Mouse (Mus musculus) heart, embryonic 12.5 days (tissue): ENCODE data around the gene Gm10037. TPM values are rescaled to one million over a fixed set of nuclear protein-coding genes. Genes with fewer than 3 reads are reported as not detected.
"Not testable (repeated sequence)": the region's sequence is repeated elsewhere in the genome, so short reads cannot be mapped to it uniquely, and the experiment has no call there.

Experiments used
- ATAC-seq: fragments of 200-750 bp; cut with Nextera tagmentation; 2 replicates; pipeline ENCODE4 v1.8.0; 2017; ENCODE audit warnings: moderate TSS enrichment, moderate library complexity; ENCODE audit not compliant: insufficient number of reproducible peaks, low FRiP score
- H3K27ac ChIP-seq: fragments of 300-500 bp; sonication (generic); 2 replicates; pipeline ENCODE4 v1.5.1; 2016; ENCODE audit warnings: mild to moderate bottlenecking, moderate library complexity; ENCODE audit not compliant: poor library complexity, severe bottlenecking
- H3K27me3 ChIP-seq: fragments of 300-500 bp; sonication (generic); replicated peaks from 2 replicates; pipeline ENCODE4 v1.6.1; 2016; ENCODE audit warnings: mild to moderate bottlenecking, moderate library complexity
- H3K36me3 ChIP-seq: fragments of 300-500 bp; sonication (generic); 2 replicates; pipeline ENCODE4 v1.6.1; 2016; ENCODE audit warnings: mild to moderate bottlenecking, moderate library complexity
- H3K4me1 ChIP-seq: fragments of 300-500 bp; sonication (generic); replicated peaks from 2 replicates; pipeline ENCODE4 v1.6.1; 2016; ENCODE audit warnings: mild to moderate bottlenecking
- H3K4me2 ChIP-seq: fragments of 300-500 bp; sonication (generic); 2 replicates; pipeline ENCODE4 v1.6.1; 2016; ENCODE audit warnings: mild to moderate bottlenecking, moderate library complexity
- H3K4me3 ChIP-seq: fragments of 300-500 bp; sonication (generic); 2 replicates; pipeline ENCODE4 v1.5.1; 2016; ENCODE audit warnings: mild to moderate bottlenecking
- H3K9ac ChIP-seq: fragments of 300-500 bp; sonication (generic); 2 replicates; pipeline ENCODE4 v1.6.1; 2016; ENCODE audit warnings: mild to moderate bottlenecking, moderate library complexity
- H3K9me3 ChIP-seq: fragments of 300-500 bp; sonication (generic); replicated peaks from 2 replicates; pipeline ENCODE4 v1.6.1; 2016; ENCODE audit warnings: mild to moderate bottlenecking, moderate library complexity
- WGBS: fragments of 180-500 bp; shearing (Covaris S2); methylation state at CpG from one replicate; pipeline ENCODE4 v1.1.7; 2016; 5-methylcytosine and 5-hydroxymethylcytosine counted together
- polyA plus RNA-seq: library from polyadenylated mRNA; unstranded; fragments of >200 nt; fragmentation: Nextera tagmentation; extraction: Ambion mirVana; gene quantifications from 2 replicates; pipeline ENCODE4 v1.2.1, GENCODE M21; 2016

The Gm10037 gene
- 0.64 and 1.5 TPM in 2 replicates for polyA plus RNA-seq

DNA sequence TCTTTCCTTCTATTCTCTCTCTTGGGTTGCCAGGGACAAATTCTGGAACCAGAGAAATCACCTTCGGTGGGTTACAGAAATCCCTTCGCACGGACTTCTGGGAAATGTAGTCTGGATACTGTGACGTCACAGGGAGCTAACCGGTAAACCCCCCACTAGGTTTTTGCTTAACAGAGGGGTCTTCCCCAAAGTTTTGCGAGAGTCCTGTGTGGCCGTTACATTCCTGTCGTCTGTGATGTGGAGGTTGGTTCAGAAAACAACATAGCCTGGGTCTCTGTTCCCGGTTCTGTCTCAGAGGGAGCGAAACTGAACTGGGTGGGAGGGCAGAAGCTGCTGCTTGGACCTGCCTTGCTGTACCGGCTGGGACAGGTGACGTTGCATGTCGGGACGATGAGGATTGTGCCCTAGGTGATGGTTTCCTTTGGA lies at the start of gene Gm10037:
Gene Gm10037 (plus strand): TSS at position 196 of the 426 bp plus-strand sequence.
- Histone ChIP-seq H3K9me3 (no peaks in the 10 kb centered on the region), H3K27ac (no peak within 1 kb of the TSS), H3K27me3 (no peaks in the 10 kb centered on the region), H3K4me3 (peak within 1 kb of the TSS; percentile 56), H3K9ac (peak within 1 kb of the TSS; percentile 65), H3K4me2 (peak within 1 kb of the TSS; percentile 79), H3K4me1 (no peaks in the 10 kb centered on the region), H3K36me3 (peaks cover 10% of the 10 kb centered on the region)
- ATAC-seq = peak; percentile 81; the same call in 1 of the 2 replicates
- 2% methylated on average over 14 of the region's 14 CpGs for WGBS

GRCm38 (mm10) chr13:67791921-67792455 lies 38.9 kb upstream of the Gm10037 start:
- Histone ChIP-seq H3K9ac (no peak overlapping the region), H3K4me2 (no peak overlapping the region), H3K4me1 (no peaks in the 10 kb centered on the region), H3K36me3 (peaks cover 13% of the 10 kb centered on the region), H3K9me3 (peaks cover 14% of the 10 kb centered on the region), H3K27me3 (no peaks in the 10 kb centered on the region), H3K4me3 (no peak overlapping the region), H3K27ac (no peak overlapping the region)
- WGBS = 87% methylated on average over 10 of the region's 10 CpGs
- no peak for ATAC-seq

GRCm38 (mm10) chr13:67798618-67799017 lies 32.3 kb upstream of the Gm10037 start:
- Histone ChIP-seq H3K36me3 (no peaks in the 10 kb centered on the region), H3K27me3 (no peaks in the 10 kb centered on the region), H3K27ac (no peak overlapping the region), H3K9ac (no peak overlapping the region), H3K9me3 (no peaks in the 10 kb centered on the region), H3K4me3 (no peak overlapping the region), H3K4me2 (no peak overlapping the region), H3K4me1 (no peaks in the 10 kb centered on the region)
- no peak for ATAC-seq
- WGBS = 77% methylated on average over 3 of the region's 3 CpGs

DNA sequence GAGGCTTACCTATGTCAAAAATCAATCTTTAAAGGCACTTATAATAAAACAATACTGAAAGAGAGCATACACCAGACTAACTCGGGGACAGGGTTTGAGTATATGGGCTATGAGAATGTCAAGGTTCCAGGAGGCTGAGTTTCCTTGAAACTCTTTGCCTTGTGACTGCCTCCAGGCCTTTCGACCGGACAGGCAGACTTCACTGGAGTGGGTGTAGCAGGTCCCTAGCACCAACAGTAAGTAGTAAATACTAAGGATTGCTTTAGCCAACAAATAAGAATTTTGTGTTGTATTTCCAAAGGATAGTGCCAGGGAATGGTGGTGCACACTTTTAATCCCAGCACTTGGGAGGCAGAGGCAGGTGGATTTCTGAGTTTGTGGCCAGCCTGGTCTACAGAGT lies 31.8 kb upstream of the Gm10037 start:
- 84% methylated on average over 3 of the region's 3 CpGs for WGBS
- not testable (repeated sequence) for H3K4me3 ChIP-seq, H3K4me2 ChIP-seq, H3K36me3 ChIP-seq, H3K27me3 ChIP-seq, ATAC-seq, H3K27ac ChIP-seq, H3K4me1 ChIP-seq, H3K9ac ChIP-seq, H3K9me3 ChIP-seq

GRCm38 (mm10) chr13:67811651-67812210 lies 19.2 kb upstream of the Gm10037 start:
- H3K27ac ChIP-seq = no peak overlapping the region
- WGBS = 63% methylated on average over 1 of the region's 1 CpGs
- H3K27me3 ChIP-seq = no peaks in the 10 kb centered on the region
- H3K4me2 ChIP-seq = no peak overlapping the region
- 0 out of 2 replicates have a peak, but pooled peaks cover 3% of the 10 kb centered on the region for H3K4me1 ChIP-seq
- no peak overlapping the region for H3K9ac ChIP-seq
- ATAC-seq = no peak
- H3K4me3 ChIP-seq = no peak overlapping the region
- 0 out of 2 replicates have a peak, but pooled peaks cover 3% of the 10 kb centered on the region for H3K36me3 ChIP-seq
- peaks cover 4% of the 10 kb centered on the region; the same call in 1 of the 2 replicates for H3K9me3 ChIP-seq

DNA sequence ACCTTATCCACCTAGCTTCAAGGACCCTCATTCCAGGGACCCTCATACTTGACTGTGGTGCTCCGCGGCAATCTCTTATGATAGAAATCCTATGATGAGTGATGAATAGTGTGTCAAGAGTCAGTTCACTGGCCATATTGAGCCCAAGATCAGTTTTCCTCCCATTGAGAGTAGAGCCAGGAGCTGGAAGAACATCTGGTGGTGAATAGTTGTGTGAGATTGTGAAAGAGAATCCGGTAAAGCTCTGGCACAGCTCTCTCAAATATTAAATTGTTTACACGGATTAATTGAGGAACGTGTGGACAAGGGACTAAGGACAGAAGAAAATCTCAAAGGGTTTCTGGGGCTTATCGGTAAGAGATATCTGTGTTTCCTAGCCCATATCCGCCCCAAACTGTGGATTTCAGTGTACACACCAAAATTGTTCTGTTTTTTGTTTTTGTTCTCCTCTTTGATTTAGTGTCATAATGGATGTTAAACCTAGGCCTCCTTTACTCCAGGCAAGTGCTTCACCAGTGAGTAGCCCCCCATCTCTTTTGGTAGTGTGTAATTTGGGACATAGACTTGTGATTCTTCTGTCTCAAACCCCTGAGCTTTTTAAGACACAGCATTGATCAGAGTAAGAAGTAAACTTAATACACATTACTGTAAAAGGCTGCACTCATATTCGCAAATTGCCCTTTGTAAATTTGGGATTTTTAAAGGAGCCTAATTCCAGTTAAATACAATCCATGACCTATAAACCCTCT lies 17.8 kb upstream of the Gm10037 start:
- peak overlapping the region; percentile 90; the same call in 1 of the 2 replicates for H3K27ac ChIP-seq
- no peak overlapping the region for H3K9ac ChIP-seq
- 75% methylated on average over 8 of the region's 8 CpGs for WGBS
- peaks cover 9% of the 10 kb centered on the region; the same call in 1 of the 2 replicates for H3K36me3 ChIP-seq
- peak; percentile 9; the same call in 1 of the 2 replicates for ATAC-seq
- peak overlapping the region; percentile 96 for H3K4me3 ChIP-seq
- H3K4me2 ChIP-seq = no peak overlapping the region
- H3K9me3 ChIP-seq = peaks cover 6% of the 10 kb centered on the region; the same call in 1 of the 2 replicates
- 0 out of 2 replicates have a peak, but pooled peaks cover 3% of the 10 kb centered on the region for H3K4me1 ChIP-seq
- no peaks in the 10 kb centered on the region for H3K27me3 ChIP-seq

- H3K27ac ChIP-seq = peak within 1 kb of the TSS; percentile 90
- no peaks in the 10 kb centered on the region for H3K27me3 ChIP-seq
- peak within 1 kb of the TSS; percentile 76 for H3K9ac ChIP-seq
- WGBS = 4% methylated on average over 31 of the region's 31 CpGs
- 0 out of 2 replicates have a peak, but pooled peaks cover 3% of the 10 kb centered on the region for H3K4me1 ChIP-seq
- peak within 1 kb of the TSS; percentile 96 for H3K4me3 ChIP-seq
- H3K36me3 ChIP-seq = peaks cover 16% of the 10 kb centered on the region; the same call in 1 of the 2 replicates
- peaks cover 6% of the 10 kb centered on the region; the same call in 1 of the 2 replicates for H3K9me3 ChIP-seq
- ATAC-seq = peak; percentile 96
- H3K4me2 ChIP-seq = peak within 1 kb of the TSS; percentile 81
Observed at GRCm38 (mm10) chr13:67813710-67814660, 16.9 kb upstream of the Gm10037 start, which contains the start of gene Zfp273. Zfp273 (plus strand) TSS chr13:67813740.

DNA sequence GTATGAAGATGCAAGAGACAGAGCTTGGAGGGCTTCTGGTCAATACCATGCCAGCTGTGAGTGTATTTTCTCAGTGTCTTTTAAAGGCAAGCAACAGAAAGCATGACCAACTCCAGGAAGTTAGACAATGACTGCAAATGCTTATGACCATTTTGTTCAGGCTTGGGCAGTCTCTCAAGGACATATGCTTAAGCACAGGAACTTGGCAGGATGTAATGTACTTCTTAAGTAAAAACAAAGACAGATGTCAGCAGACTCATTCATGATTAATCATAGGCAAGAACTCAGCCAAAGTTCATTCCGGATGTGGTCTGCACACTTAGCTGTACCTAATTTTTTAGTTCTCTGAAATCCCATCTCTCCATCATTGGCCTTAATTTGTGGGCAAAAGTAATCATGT lies 12.3 kb upstream of the Gm10037 start:
- 81% methylated on average over 1 of the region's 1 CpGs for WGBS
- Histone ChIP-seq H3K4me1 (0 out of 2 replicates have a peak, but pooled peaks cover 3% of the 10 kb centered on the region), H3K27me3 (no peaks in the 10 kb centered on the region), H3K36me3 (peaks cover 43% of the 10 kb centered on the region), H3K27ac (no peak overlapping the region), H3K4me3 (no peak overlapping the region), H3K9ac (no peak overlapping the region), H3K9me3 (peaks cover 8% of the 10 kb centered on the region; the same call in 1 of the 2 replicates), H3K4me2 (no peak overlapping the region)
- ATAC-seq = no peak

DNA sequence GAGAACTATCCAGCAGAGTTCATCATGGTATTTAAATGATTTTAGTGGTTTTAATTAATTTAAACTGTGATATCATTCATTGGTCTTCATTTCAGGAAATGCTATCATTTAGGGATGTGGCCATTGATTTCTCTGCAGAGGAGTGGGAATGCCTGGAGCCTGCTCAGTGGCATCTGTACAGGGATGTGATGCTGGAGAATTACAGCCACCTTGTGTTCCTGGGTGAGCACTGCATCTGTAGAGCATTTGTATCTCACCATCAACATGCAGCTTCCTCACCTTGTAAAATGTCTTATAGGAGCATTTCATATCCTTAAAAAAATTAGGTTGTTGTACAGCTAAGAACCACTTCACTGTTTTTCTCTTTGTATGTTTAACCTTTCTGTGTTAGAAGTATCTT lies 2.2 kb downstream of the Gm10037 start:
- H3K4me3 ChIP-seq, H3K4me2 ChIP-seq: not testable (repeated sequence)

DNA sequence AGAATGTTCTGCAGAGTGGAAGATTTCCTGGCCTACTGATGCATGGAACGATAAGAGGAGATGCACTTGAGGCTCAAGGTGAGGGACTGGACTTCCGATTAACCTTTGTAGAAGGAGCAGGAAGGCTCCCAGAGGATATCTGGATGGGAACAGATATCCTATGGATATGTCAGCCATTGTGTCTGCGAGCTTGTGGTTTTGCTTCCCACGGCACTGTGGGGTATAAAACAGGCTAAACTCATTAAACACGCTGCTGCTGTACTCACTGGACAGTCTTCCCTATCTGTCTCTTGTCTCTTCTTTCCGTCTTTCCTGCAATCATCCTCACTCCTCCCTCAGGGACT lies 12.8 kb downstream of the Gm10037 start:
- no peak for ATAC-seq
- H3K4me1 ChIP-seq = peaks cover 6% of the 10 kb centered on the region; the same call in 1 of the 2 replicates
- H3K27ac ChIP-seq = no peak overlapping the region
- peak overlapping the region; percentile 80 for H3K4me2 ChIP-seq
- no peaks in the 10 kb centered on the region for H3K27me3 ChIP-seq
- no peaks in the 10 kb centered on the region for H3K36me3 ChIP-seq
- peak overlapping the region; percentile 52 for H3K4me3 ChIP-seq
- no peaks in the 10 kb centered on the region for H3K9me3 ChIP-seq
- peak overlapping the region; percentile 65; the same call in 1 of the 2 replicates for H3K9ac ChIP-seq
- WGBS = 42% methylated on average over 6 of the region's 6 CpGs

More for the DNA sequence above, 2.2 kb downstream of the Gm10037 start:
- not testable (repeated sequence) for H3K36me3 ChIP-seq, H3K4me1 ChIP-seq, H3K27me3 ChIP-seq, H3K27ac ChIP-seq, H3K9me3 ChIP-seq, H3K9ac ChIP-seq, ATAC-seq
